Mouse (Mus musculus) intestine, embryonic 16.5 days (tissue): ENCODE data around the gene Itgb5. TPM values are rescaled to one million over a fixed set of nuclear protein-coding genes. Genes with fewer than 3 reads are reported as not detected.

Source experiments
- ATAC-seq: fragments of 200-750 bp; cut with Nextera tagmentation; 2 replicates; pipeline ENCODE4 v1.8.0; 2017; ENCODE audit warnings: moderate TSS enrichment, moderate library complexity
- H3K27ac ChIP-seq: fragments of 300-500 bp; sonication (generic); 2 replicates; pipeline ENCODE4 v1.5.1; 2014; ENCODE audit warnings: mild to moderate bottlenecking, low read length
- H3K27me3 ChIP-seq: fragments of 300-500 bp; sonication (generic); replicated peaks from 2 replicates; pipeline ENCODE4 v1.6.1; 2014; ENCODE audit warnings: low read length, control low read depth, mixed read lengths; ENCODE audit not compliant: control insufficient read depth, insufficient read depth
- H3K36me3 ChIP-seq: fragments of 300-500 bp; sonication (generic); 2 replicates; pipeline ENCODE4 v1.6.1; 2014; ENCODE audit warnings: low read length, control low read depth; ENCODE audit not compliant: control insufficient read depth, insufficient read depth
- H3K4me1 ChIP-seq: fragments of 300-500 bp; sonication (generic); 2 replicates; pipeline ENCODE4 v1.6.1; 2014; ENCODE audit warnings: low read length, control low read depth, mixed read lengths; ENCODE audit not compliant: control insufficient read depth, insufficient read depth
- H3K4me2 ChIP-seq: fragments of 300-500 bp; sonication (generic); 2 replicates; pipeline ENCODE4 v1.6.1; 2014; ENCODE audit warnings: low read depth, low read length, control low read depth
- H3K4me3 ChIP-seq: fragments of 300-500 bp; sonication (generic); 2 replicates; pipeline ENCODE4 v1.5.1; 2014; ENCODE audit warnings: mild to moderate bottlenecking, low read length
- H3K9ac ChIP-seq: fragments of 300-500 bp; sonication (generic); 2 replicates; pipeline ENCODE4 v1.6.1; 2014; ENCODE audit warnings: low read depth, low read length
- H3K9me3 ChIP-seq: fragments of 300-500 bp; sonication (generic); 2 replicates; pipeline ENCODE4 v1.6.1; 2016; ENCODE audit warnings: low read length, control low read depth; ENCODE audit not compliant: control insufficient read depth
- WGBS: fragments of 180-500 bp; shearing (Covaris S2); extraction: QIAGEN DNeasy Blood & Tissue Kit; methylation state at CpG from one replicate; pipeline ENCODE4 v1.1.7; 2014; 5-methylcytosine and 5-hydroxymethylcytosine counted together
- polyA plus RNA-seq: library from polyadenylated mRNA; unstranded; fragments of >200 nt; fragmentation: Nextera tagmentation; extraction: Ambion mirVana; gene quantifications from 2 replicates; pipeline ENCODE4 v1.2.1, GENCODE M21; 2015

The Itgb5 gene
- polyA plus RNA-seq, 1 experiment from 2014 or later, result 9.3 TPM

DNA sequence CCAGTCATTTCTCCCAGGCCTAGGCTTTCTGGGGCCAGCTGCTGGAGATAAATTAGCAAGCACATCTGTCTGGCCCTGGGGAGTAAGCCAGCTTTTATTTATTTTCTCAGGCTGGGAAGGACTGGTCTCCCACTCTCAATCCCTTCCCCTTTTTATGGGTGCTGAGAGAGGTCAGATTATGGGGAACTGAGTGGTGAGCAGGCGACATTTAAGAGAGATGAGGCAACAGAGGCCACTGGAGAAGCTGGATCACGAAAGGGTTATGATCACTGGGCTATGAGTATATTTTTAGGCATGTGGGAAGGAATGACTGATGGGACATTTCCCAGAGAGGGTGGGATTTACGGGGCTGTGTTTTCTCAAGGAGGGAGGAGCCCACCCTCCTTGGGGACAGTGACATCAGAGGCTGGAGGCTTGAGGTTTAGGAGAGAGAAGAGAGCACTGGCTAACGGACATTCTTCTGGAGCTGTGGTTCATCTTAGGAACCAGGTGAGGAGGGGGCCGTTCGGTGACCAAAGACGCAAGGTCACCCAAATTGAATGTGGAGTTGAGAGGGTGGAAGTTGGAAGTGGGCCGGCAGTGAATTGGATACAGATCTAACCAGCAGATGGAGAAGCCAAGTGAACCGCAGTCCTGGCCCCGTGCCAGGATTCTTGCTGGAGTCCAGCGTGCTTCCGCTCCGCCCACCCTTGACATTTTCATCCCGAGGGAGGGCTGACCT, 62.3 kb downstream of the Itgb5 start:
- H3K9ac ChIP-seq, result no peak overlapping the region
- WGBS, result 22% methylated on average over 14 of the region's 14 CpGs
- no peaks in the 10 kb centered on the region for H3K9me3 ChIP-seq
- no peaks in the 10 kb centered on the region for H3K36me3 ChIP-seq
- peaks cover 31% of the 10 kb centered on the region for H3K4me1 ChIP-seq
- H3K27me3 ChIP-seq, result no peaks in the 10 kb centered on the region
- peak overlapping the region; percentile 26 for H3K4me2 ChIP-seq
- peak overlapping the region; percentile 17; the same call in 1 of the 2 replicates for H3K4me3 ChIP-seq
- H3K27ac ChIP-seq, result peak overlapping the region; percentile 68
- peak; percentile 41 for ATAC-seq

- H3K27ac ChIP-seq, result peak overlapping the region; percentile 68; the same call in 1 of the 2 replicates
- H3K9me3 ChIP-seq, result no peaks in the 10 kb centered on the region
- H3K27me3 ChIP-seq, result no peaks in the 10 kb centered on the region
- no peak overlapping the region for H3K9ac ChIP-seq
- H3K4me1 ChIP-seq, result peaks cover 28% of the 10 kb centered on the region
- 43% methylated on average over 6 of the region's 6 CpGs for WGBS
- H3K4me2 ChIP-seq, result no peak overlapping the region
- H3K4me3 ChIP-seq, result no peak overlapping the region
- ATAC-seq, result no peak
- no peaks in the 10 kb centered on the region for H3K36me3 ChIP-seq
Observed at GRCm38 (mm10) chr16:33892539-33892938, 63.1 kb downstream of the Itgb5 start.

- 85% methylated on average over 4 of the region's 4 CpGs for WGBS
- Histone ChIP-seq H3K9me3 (no peaks in the 10 kb centered on the region), H3K4me1 (peaks cover 24% of the 10 kb centered on the region), H3K9ac (no peak overlapping the region), H3K27me3 (no peaks in the 10 kb centered on the region), H3K4me2 (no peak overlapping the region), H3K36me3 (no peaks in the 10 kb centered on the region), H3K27ac (no peak overlapping the region), H3K4me3 (no peak overlapping the region)
- no peak for ATAC-seq
Observed at GRCm38 (mm10) chr16:33893796-33894195, 64.3 kb downstream of the Itgb5 start.

- H3K4me2 ChIP-seq, result no peak overlapping the region
- H3K4me1 ChIP-seq, result peaks cover 24% of the 10 kb centered on the region
- no peaks in the 10 kb centered on the region for H3K27me3 ChIP-seq
- no peak for ATAC-seq
- H3K4me3 ChIP-seq, result no peak overlapping the region
- no peaks in the 10 kb centered on the region for H3K9me3 ChIP-seq
- H3K9ac ChIP-seq, result no peak overlapping the region
- no peaks in the 10 kb centered on the region for H3K36me3 ChIP-seq
- 50% methylated on average over 1 of the region's 1 CpGs for WGBS
- no peak overlapping the region for H3K27ac ChIP-seq
Observed at GRCm38 (mm10) chr16:33894449-33894848, 65.0 kb downstream of the Itgb5 start.

DNA sequence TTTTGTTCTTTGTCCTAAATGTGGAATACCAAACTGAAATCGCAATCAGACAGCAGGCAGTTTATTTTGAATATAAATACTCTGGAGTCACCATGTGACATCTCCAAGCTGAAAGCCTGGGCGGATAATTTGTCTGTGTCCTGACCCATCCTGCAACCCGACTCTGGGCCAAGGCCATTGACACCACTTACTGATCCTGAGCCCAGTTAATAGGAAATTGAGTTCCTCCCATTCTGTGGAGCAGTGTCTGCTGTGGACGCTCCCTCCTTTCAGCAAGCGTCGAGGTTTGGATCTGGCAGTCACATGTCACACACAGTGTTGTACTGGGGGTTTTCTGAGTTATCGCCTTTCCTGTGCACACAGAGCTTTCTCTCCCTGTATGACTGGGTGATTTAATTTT, 66.2 kb downstream of the Itgb5 start:
- no peak for ATAC-seq
- Histone ChIP-seq H3K27me3 (no peaks in the 10 kb centered on the region), H3K4me2 (no peak overlapping the region), H3K4me3 (no peak overlapping the region), H3K4me1 (peaks cover 20% of the 10 kb centered on the region), H3K27ac (no peak overlapping the region), H3K9ac (no peak overlapping the region), H3K36me3 (no peaks in the 10 kb centered on the region), H3K9me3 (no peaks in the 10 kb centered on the region)
- WGBS, result 56% methylated on average over 7 of the region's 7 CpGs

GRCm38 (mm10) chr16:33896801-33897200, 67.3 kb downstream of the Itgb5 start:
- no peak overlapping the region for H3K4me3 ChIP-seq
- H3K4me1 ChIP-seq, result peaks cover 9% of the 10 kb centered on the region
- 96% methylated on average over 7 of the region's 7 CpGs for WGBS
- ATAC-seq, result no peak
- H3K27me3 ChIP-seq, result no peaks in the 10 kb centered on the region
- no peak overlapping the region for H3K9ac ChIP-seq
- no peak overlapping the region for H3K27ac ChIP-seq
- H3K9me3 ChIP-seq, result no peaks in the 10 kb centered on the region
- no peaks in the 10 kb centered on the region for H3K36me3 ChIP-seq
- no peak overlapping the region for H3K4me2 ChIP-seq

GRCm38 (mm10) chr16:33903664-33904441, 74.4 kb downstream of the Itgb5 start:
- 51% methylated on average over 11 of the region's 11 CpGs for WGBS
- Histone ChIP-seq H3K9me3 (no peaks in the 10 kb centered on the region), H3K9ac (no peak overlapping the region), H3K4me2 (no peak overlapping the region), H3K27me3 (no peaks in the 10 kb centered on the region), H3K27ac (no peak overlapping the region), H3K4me3 (no peak overlapping the region), H3K4me1 (no peaks in the 10 kb centered on the region), H3K36me3 (no peaks in the 10 kb centered on the region)
- no peak for ATAC-seq

- H3K36me3 ChIP-seq, result no peaks in the 10 kb centered on the region
- 76% methylated on average over 5 of the region's 5 CpGs for WGBS
- H3K9ac ChIP-seq, result no peak overlapping the region
- no peak overlapping the region for H3K27ac ChIP-seq
- no peak overlapping the region for H3K4me2 ChIP-seq
- H3K9me3 ChIP-seq, result no peaks in the 10 kb centered on the region
- no peak for ATAC-seq
- no peaks in the 10 kb centered on the region for H3K4me1 ChIP-seq
- no peaks in the 10 kb centered on the region for H3K27me3 ChIP-seq
- no peak overlapping the region for H3K4me3 ChIP-seq
Observed at GRCm38 (mm10) chr16:33904553-33904952, 75.1 kb downstream of the Itgb5 start.

GRCm38 (mm10) chr16:33908239-33908638, 78.8 kb downstream of the Itgb5 start:
- Histone ChIP-seq H3K4me2 (no peak overlapping the region), H3K27me3 (no peaks in the 10 kb centered on the region), H3K9ac (no peak overlapping the region), H3K9me3 (no peaks in the 10 kb centered on the region), H3K27ac (no peak overlapping the region), H3K36me3 (no peaks in the 10 kb centered on the region), H3K4me1 (no peaks in the 10 kb centered on the region), H3K4me3 (no peak overlapping the region)
- 85% methylated on average over 4 of the region's 4 CpGs for WGBS
- ATAC-seq, result no peak
